Mouse (Mus musculus): ENCODE data around the gene Ap5m1.

The Ap5m1 gene

GRCm38 (mm10) chr14:49128544-49129263 lies 62.8 kb downstream of the Ap5m1 start:
- DNase-seq = no peak

GRCm38 (mm10) chr14:49132391-49132790 lies 66.5 kb downstream of the Ap5m1 start:
- DNase-seq = no peak

- no peak for DNase-seq
These were observed 72.3 kb downstream of the Ap5m1 start for GRCm38 (mm10) chr14:49138171-49138570.

GRCm38 (mm10) chr14:49140756-49141155 lies 74.9 kb downstream of the Ap5m1 start:
- DNase-seq = no peak

Measured in embryo, embryonic 11 days (tissue).